Comparison of ENCODE assay signal across 25 mouse cellular contexts in the genomic region with DNA sequence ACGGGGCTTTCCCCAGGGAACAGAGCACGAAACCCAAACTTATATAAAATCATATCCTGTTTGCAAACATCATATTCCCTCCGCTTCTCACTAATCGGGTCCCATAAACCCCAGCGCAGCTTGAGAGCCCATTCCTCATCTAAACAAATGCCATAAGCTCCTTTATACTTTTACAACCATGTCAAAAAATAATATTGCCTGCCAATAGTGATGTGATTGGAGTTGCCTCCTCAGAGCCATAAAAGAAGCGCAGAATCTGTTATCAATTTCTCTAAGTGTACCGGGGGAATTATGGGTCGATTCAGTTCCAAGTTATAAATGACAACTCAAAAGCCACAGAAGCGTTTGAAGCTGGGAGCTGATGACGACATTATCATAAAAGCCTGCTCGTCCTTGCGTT.
DNase-seq lines count a peak whose midpoint lies in the region; ATAC-seq lines count a peak whose summit lies in the region.
"Had no signal": no experiment of that assay in that cellular context is flagged by ENCODE, and none has a peak within 500 bp of the region (broad histone marks: within the 10 kb centered on the region; RNA-seq: fewer than 3 reads in every experiment).

No protein-coding gene starts in this region.

- H3K9me3 ChIP-seq in embryonic facial prominence, embryonic 10.5 days = no peaks in the 10 kb centered on the region
- H3K9me3 ChIP-seq in embryonic facial prominence, embryonic 13.5 days = no peaks in the 10 kb centered on the region
- no peaks in the 10 kb centered on the region for H3K9me3 ChIP-seq in limb, embryonic 10.5 days (replicated peaks)
- H3K9me3 ChIP-seq in limb, embryonic 15.5 days = no peaks in the 10 kb centered on the region
- H3K9me3 ChIP-seq in hindbrain, embryonic 10.5 days = no peaks in the 10 kb centered on the region
- H3K9me3 ChIP-seq: forebrain, embryonic 10.5 days; forebrain, embryonic 13.5 days; hindbrain, embryonic 12.5 days; hindbrain, embryonic 15.5 days had no signal

- WGBS in embryonic facial prominence, embryonic 10.5 days = 79% methylated on average over 12 of the region's 12 CpGs
- WGBS in embryonic facial prominence, embryonic 13.5 days = 36% methylated on average over 12 of the region's 12 CpGs
- 77% methylated on average over 12 of the region's 12 CpGs for whole genome bisulfite sequencing in limb, embryonic 10.5 days
- 38% methylated on average over 12 of the region's 12 CpGs for WGBS in limb, embryonic 15.5 days
- 89% methylated on average over 12 of the region's 12 CpGs for WGBS in hindbrain, embryonic 10.5 days

- no peaks in the 10 kb centered on the region for H3K27me3 ChIP-seq in embryonic facial prominence, embryonic 10.5 days (replicated peaks; ENCODE audit: low read depth, poor library complexity, severe bottlenecking)
- no peaks in the 10 kb centered on the region for H3K27me3 ChIP-seq in embryonic facial prominence, embryonic 13.5 days
- no peaks in the 10 kb centered on the region for H3K27me3 ChIP-seq in limb, embryonic 10.5 days (ENCODE audit: low read depth, poor library complexity, severe bottlenecking)
- no peaks in the 10 kb centered on the region for H3K27me3 ChIP-seq in limb, embryonic 15.5 days
- no peaks in the 10 kb centered on the region for H3K27me3 ChIP-seq in hindbrain, embryonic 10.5 days (ENCODE audit: insufficient read depth, poor library complexity, severe bottlenecking)
- H3K27me3 ChIP-seq: forebrain, embryonic 13.5 days; heart, embryonic 13.5 days; hindbrain, embryonic 12.5 days; hindbrain, embryonic 15.5 days had no signal

- no peaks in the 10 kb centered on the region for H3K36me3 ChIP-seq in embryonic facial prominence, embryonic 10.5 days (replicated peaks)
- no peaks in the 10 kb centered on the region for H3K36me3 ChIP-seq in embryonic facial prominence, embryonic 13.5 days
- no peaks in the 10 kb centered on the region for H3K36me3 ChIP-seq in limb, embryonic 10.5 days
- H3K36me3 ChIP-seq in limb, embryonic 15.5 days = no peaks in the 10 kb centered on the region
- H3K36me3 ChIP-seq in hindbrain, embryonic 10.5 days = no peaks in the 10 kb centered on the region
- H3K36me3 ChIP-seq: forebrain, embryonic 10.5 days; hindbrain, embryonic 12.5 days; hindbrain, embryonic 15.5 days had no signal

- ATAC-seq in embryonic facial prominence, embryonic 13.5 days (ENCODE audit: insufficient number of reproducible peaks, insufficient read depth, low FRiP score, low TSS enrichment, low read depth) = no peak
- no peak for ATAC-seq in limb, embryonic 15.5 days (ENCODE audit: insufficient number of reproducible peaks, low FRiP score, low TSS enrichment, low read depth)
- ATAC-seq: CD4-positive, CD25-positive, alpha-beta regulatory T cell, adult 4 months; forebrain, embryonic 13.5 days; forebrain, embryonic 16.5 days had no signal

- H3K9ac ChIP-seq in embryonic facial prominence, embryonic 13.5 days = no peak overlapping the region
- H3K9ac ChIP-seq in limb, embryonic 15.5 days = no peak overlapping the region
- H3K9ac ChIP-seq: forebrain, embryonic 13.5 days; heart, embryonic 13.5 days; hindbrain, embryonic 12.5 days; hindbrain, embryonic 15.5 days had no signal

- peak overlapping the region; percentile 40 for H3K4me2 ChIP-seq in embryonic facial prominence, embryonic 13.5 days
- peak overlapping the region; percentile 20; the same call in 1 of the 2 replicates for H3K4me2 ChIP-seq in limb, embryonic 15.5 days
- H3K4me2 ChIP-seq: forebrain, embryonic 13.5 days; heart, embryonic 13.5 days; hindbrain, embryonic 12.5 days; hindbrain, embryonic 15.5 days had no signal

- peaks cover 13% of the 10 kb centered on the region; the same call in 1 of the 2 replicates for H3K4me1 ChIP-seq in embryonic facial prominence, embryonic 10.5 days
- peaks cover 13% of the 10 kb centered on the region; the same call in 1 of the 2 replicates for H3K4me1 ChIP-seq in embryonic facial prominence, embryonic 13.5 days
- peaks cover 12% of the 10 kb centered on the region for H3K4me1 ChIP-seq in limb, embryonic 10.5 days
- 0 out of 2 replicates have a peak, but pooled peaks cover 7% of the 10 kb centered on the region for H3K4me1 ChIP-seq in limb, embryonic 15.5 days
- no peaks in the 10 kb centered on the region for H3K4me1 ChIP-seq in hindbrain, embryonic 10.5 days (replicated peaks)
- H3K4me1 ChIP-seq: forebrain, embryonic 10.5 days; forebrain, embryonic 13.5 days; heart, embryonic 13.5 days; hindbrain, embryonic 12.5 days; hindbrain, embryonic 15.5 days had no signal

- H3K27ac ChIP-seq in embryonic facial prominence, embryonic 10.5 days (replicated peaks) = peak overlapping the region; percentile 52; the same call in 1 of the 2 replicates
- peak overlapping the region; percentile 75 for H3K27ac ChIP-seq in embryonic facial prominence, embryonic 13.5 days
- H3K27ac ChIP-seq in limb, embryonic 10.5 days = peak overlapping the region; percentile 32
- H3K27ac ChIP-seq in limb, embryonic 15.5 days = peak overlapping the region; percentile 72; the same call in 1 of the 2 replicates
- H3K27ac ChIP-seq in hindbrain, embryonic 10.5 days = no peak overlapping the region
- H3K27ac ChIP-seq: forebrain, embryonic 10.5 days; forebrain, embryonic 13.5 days; heart, embryonic 13.5 days; hindbrain, embryonic 12.5 days; hindbrain, embryonic 15.5 days had no signal

- DNase-seq in embryonic facial prominence, embryonic 10.5 days (ENCODE audit: low spot score) = no peak
- DNase-seq in limb, embryonic 10.5 days (ENCODE audit: low spot score) = no peak
- no peak for DNase-seq in thymus, postnatal 14 days
- DNase-seq in hindbrain, embryonic 10.5 days (ENCODE audit: low spot score) = no peak
- no peak for DNase-seq in kidney, postnatal 10 days
- DNase-seq: adrenal gland, adult 2 months; adrenal gland, postnatal 14 days; cerebellum, adult 11 months; cerebellum, adult 2 months; cerebellum, adult 9-11 months; cerebellum, postnatal 25 days; gastrocnemius, postnatal 10 days; gastrocnemius, postnatal 36 days; heart, adult 11 months; heart, postnatal 14 days; heart, postnatal 4 days had no signal

- no peak overlapping the region for H3K4me3 ChIP-seq in embryonic facial prominence, embryonic 10.5 days
- H3K4me3 ChIP-seq in embryonic facial prominence, embryonic 13.5 days = peak overlapping the region; percentile 4; the same call in 1 of the 2 replicates
- H3K4me3 ChIP-seq in limb, embryonic 10.5 days = no peak overlapping the region
- H3K4me3 ChIP-seq in limb, embryonic 15.5 days = no peak overlapping the region
- no peak overlapping the region for H3K4me3 ChIP-seq in hindbrain, embryonic 10.5 days
- H3K4me3 ChIP-seq: forebrain, embryonic 10.5 days; forebrain, embryonic 13.5 days; heart, embryonic 13.5 days; hindbrain, embryonic 12.5 days; hindbrain, embryonic 15.5 days had no signal
